Mouse (Mus musculus) myocyte (in vitro differentiated cells): ENCODE results near the gene Oas1g.

Experiments
- CEBPB ChIP-seq: IDR thresholded peaks from 2 replicates; pipeline ENCODE4 v1.6.1; 2011; ENCODE audit warnings: mild to moderate bottlenecking, moderate library complexity; ENCODE audit not compliant: poor library complexity, insufficient read depth, severe bottlenecking
- POLR2A ChIP-seq: IDR thresholded peaks from one replicate; pipeline ENCODE4 v1.6.1; 2011; ENCODE audit warnings: low read depth, mild to moderate bottlenecking, control low read depth, moderate library complexity; ENCODE audit not compliant: insufficient read length

DNA sequence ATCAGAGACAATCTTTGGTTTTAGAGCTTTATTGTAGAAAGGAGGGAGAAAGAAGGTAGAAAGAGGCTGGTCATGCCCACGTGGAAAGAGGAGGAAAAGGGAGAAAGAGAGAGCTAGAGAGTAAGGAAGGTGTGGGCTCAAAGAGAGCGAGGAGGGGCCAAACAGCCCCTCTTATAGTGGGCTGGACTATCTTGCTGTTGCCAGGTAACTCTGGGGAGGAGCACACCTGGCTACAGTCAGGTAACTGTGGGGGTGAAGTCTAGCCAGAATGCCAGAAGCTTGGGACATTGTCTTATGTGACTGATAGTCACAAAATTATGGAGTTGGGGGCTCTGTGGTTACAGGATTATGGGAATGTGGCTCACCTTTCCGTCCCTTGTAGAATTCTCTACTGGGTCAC lies 17.3 kb downstream of the Oas1g start:
- TF ChIP-seq POLR2A (no peak), CEBPB (no peak)
